Mouse (Mus musculus) left cerebral cortex, adult 9 months (tissue): ENCODE measurements around the gene Amn.

ENCODE experiments used
- DNase-seq, 2 experiments: peaks; one replicate each; pipeline ENCODE4 v3.0.0; 2022; ENCODE audit warnings: low spot score in 2 of 2

Amn gene

GRCm38 (mm10) chr12:111323423-111323822, 52.5 kb downstream of the Amn start:
- no peak for DNase-seq

DNA sequence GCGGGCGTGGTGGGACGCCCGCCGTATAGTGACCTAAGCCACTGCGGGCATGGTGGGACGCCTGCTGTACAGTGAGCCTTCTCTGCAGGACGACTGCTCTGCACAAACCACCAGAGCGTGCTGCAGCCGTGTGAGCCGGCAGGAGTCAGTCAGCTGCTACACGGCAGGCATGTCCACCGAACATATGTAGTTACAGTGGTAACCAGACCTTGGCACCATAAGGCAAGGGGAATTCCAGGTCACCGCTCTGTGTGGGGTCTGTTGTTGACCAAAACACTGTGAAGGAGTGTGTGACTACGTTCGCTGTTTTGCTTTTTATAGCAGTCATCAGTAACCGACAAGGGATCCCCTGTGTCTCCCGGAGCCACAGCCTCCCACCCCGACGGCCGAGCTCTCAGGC, 53.6 kb downstream of the Amn start:
- no peak for DNase-seq

DNA sequence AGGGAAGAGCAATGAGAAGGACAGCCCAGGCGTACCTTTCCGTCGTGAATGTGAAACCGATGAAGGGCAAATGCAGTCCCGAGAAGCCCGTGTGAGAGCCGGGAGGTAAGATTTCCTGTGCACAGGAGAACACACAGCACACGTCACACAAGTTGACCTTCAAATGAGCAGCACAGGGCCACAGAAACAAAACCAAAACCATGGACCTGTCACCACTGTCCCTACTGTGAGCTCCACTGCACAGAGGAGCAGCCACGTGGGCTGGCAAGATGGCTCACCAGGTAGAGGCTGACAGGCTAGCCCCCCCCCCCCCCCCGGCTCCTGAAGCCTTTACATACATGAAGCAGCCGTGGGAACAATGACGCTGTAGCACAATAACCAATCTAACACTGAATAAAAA, 54.1 kb downstream of the Amn start:
- DNase-seq = no peak

DNA sequence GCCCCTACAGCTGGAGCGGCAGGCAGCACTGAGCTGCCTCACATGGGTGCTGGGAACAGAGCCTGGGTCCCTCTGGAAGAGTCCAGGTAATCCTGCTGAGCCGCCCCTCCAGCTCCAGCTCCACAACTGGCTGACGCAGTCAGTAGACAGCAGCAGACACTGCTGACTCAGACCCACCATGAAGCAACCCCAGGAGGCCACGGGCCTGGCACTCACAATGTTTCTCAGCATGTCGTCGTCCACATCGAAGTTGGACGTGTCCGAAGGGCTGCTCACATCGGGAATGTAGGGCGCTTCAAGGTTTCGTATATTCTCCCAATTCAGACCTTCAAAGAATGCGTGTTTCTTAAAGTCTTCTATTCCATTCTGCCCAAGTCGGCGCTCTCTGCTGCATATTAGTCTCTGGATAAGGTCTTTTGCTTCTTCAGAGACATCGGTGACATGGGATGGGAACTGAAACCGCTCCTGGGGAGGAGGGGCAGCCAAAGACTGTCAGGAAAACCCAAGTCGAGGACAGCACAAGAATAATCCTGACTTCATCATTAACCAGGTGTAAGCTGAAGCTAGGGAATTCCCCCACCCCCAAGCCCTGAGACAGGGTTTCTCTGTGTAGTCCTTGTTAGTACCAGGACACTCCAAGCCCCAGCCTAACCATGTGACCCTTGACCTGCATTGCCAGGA, 55.0 kb downstream of the Amn start:
- DNase-seq = no peak
